Mouse (Mus musculus) heart, adult 2 months (tissue): ENCODE measurements around the gene 4930539E08Rik.

Source experiments
- CTCF ChIP-seq: fragments of 200-600 bp; IDR thresholded peaks from 2 replicates; pipeline ENCODE4 v1.8.1; 2022; ENCODE audit warnings: antibody characterized with exemption, mild to moderate bottlenecking, moderate library complexity
- EP300 ChIP-seq: fragments of 200-500 bp; IDR thresholded peaks from 2 replicates; pipeline ENCODE4 v1.6.1; 2011; ENCODE audit warnings: low read depth, low read length, control low read depth; ENCODE audit not compliant: insufficient read depth
- POLR2A ChIP-seq: fragments of 200-500 bp; IDR thresholded peaks from 2 replicates; pipeline ENCODE4 v1.6.1; 2011; ENCODE audit warnings: mild to moderate bottlenecking, low read depth, low read length, control low read depth; ENCODE audit not compliant: insufficient read depth

DNA sequence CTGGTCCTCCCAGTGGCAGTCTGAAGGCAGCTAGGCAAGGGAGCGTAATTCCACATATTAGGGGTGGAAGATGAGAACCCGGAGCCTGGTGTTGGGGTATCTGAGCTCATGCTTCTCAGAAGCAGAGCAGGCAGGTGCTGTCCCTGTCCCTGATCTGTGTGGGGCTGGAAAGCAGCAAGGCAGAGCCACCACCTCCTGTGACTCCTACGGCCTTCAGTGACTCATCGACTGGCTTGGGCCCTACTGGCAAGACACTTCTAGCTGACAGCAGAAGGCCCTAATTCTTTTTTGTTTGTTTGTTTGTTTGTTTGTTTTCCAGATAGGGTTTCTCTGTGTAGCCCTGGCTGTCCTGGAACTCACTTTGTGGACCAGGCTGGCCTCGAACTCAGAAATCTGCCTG lies 64.6 kb downstream of the 4930539E08Rik start:
- TF ChIP-seq CTCF (no peak), EP300 (no peak), POLR2A (no peak)
